Mouse (Mus musculus) megakaryocyte, embryonic 14.5 days (primary cell): ENCODE measurements around the gene Trpt1.

Experiments
- FLI1 ChIP-seq: IDR thresholded peaks from 2 replicates; pipeline ENCODE4 v1.6.1; 2012; ENCODE audit warnings: low read length, inconsistent platforms, mixed read lengths
- GATA1 ChIP-seq: IDR thresholded peaks from 3 replicates; pipeline ENCODE4 v1.6.1; 2012; ENCODE audit warnings: mixed read lengths, low read length, inconsistent platforms, borderline replicate concordance

DNA sequence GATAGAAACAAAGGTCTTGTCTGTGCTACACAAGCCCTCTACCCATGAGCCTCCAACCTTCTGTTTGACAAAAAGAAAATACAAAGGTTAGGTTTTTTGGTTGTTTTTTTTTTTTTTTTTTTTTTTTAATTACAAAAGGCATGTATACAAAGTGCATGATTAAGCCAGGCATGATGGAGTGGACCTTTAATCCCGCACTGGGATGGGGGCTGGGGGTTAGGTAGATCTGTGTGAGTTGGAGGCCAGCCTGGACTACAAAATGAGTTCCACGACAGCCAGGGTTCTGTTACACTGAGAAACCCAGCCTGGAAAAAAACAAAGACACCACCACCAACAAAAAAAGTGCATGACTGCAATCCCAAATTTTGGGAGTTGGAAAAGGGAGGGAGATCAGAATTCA lies 45.2 kb downstream of the Trpt1 start:
- TF ChIP-seq GATA1 (no peak), FLI1 (no peak)
